Mouse (Mus musculus): ENCODE results near the gene Stard5. TPM values are rescaled to one million over a fixed set of nuclear protein-coding genes. Genes with fewer than 3 reads are reported as not detected.

Stard5 gene
- polyA plus RNA-seq, 1 experiment from 2014 or later, result 6.0 TPM

DNA sequence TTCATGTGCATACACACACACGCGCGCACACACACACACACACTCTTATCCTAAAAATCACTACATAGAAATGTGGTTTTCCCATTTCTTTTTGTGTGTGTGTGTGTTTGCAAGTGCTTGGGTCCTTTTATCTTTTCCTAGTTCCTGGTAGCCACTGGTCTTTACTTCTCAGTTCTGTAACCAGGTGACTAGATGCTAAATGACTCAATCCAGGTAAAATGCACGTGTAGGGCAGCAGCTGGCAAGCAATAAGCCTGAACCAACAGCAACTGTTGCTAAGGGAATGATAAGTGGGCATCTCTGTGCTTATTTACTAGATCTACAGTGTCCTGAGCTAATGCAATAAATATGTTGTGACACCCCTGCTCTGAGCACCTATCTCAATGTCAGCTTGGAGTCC is 4.4 kb upstream of the Stard5 start:
- Histone ChIP-seq H3K4me2 (ENCODE audit: low read length) (no peak overlapping the region), H3K4me1 (ENCODE audit: control insufficient read depth, insufficient read depth, low read length) (peaks cover 10% of the 10 kb centered on the region), H3K4me3 (ENCODE audit: low read depth, low read length) (no peak overlapping the region), H3K36me3 (ENCODE audit: control insufficient read depth, insufficient read depth, low read length) (no peaks in the 10 kb centered on the region), H3K9ac (ENCODE audit: low read depth, low read length) (no peak overlapping the region), H3K9me3 (replicated peaks; ENCODE audit: control insufficient read depth, low read length, poor library complexity, severe bottlenecking) (no peaks in the 10 kb centered on the region), H3K27me3 (ENCODE audit: control insufficient read depth, insufficient read depth, low read depth, low read length) (no peaks in the 10 kb centered on the region), H3K27ac (ENCODE audit: low read length) (no peak overlapping the region)
- ATAC-seq, result no peak
- 89% methylated on average over 4 of the region's 4 CpGs for WGBS

DNA sequence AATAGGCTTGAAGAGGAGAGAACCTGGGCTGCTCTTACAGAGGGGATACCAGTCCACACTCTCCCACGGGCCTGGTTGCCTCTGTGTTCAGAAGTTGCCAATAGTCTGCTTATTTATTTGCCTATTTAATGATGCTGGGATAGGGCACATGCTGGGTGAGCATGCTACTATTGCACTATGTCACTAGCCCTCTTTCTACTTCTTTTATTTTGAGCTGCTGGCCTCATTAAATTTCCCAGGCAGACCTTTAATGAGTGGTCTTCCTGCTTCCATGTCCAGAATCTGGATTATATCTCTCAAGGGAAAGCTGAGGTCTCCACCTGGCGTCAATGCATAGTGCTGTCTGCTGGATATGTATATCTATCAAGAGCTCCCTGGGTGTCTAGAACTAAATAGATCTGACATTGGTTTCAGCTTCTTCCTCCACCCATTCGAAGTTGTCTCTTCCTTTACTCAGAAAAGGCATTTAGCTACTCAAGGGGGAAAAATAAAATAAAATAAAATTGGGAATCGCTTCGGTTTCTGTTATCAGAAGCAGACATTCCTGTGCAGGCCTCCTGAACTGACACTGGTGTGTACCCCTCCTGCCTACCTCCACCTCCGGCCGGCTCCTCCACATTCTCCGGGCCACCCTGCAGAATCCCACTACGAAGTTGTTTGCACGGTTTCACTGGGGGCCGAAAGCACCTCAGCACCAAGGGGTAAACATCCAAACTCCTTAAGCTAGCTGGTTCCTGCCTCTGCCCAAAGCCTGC is 509 bp upstream of the Stard5 start:
- peak overlapping the region; percentile 65 for H3K9ac ChIP-seq (ENCODE audit: low read depth, low read length)
- WGBS, result 10% methylated on average over 11 of the region's 11 CpGs

DNA sequence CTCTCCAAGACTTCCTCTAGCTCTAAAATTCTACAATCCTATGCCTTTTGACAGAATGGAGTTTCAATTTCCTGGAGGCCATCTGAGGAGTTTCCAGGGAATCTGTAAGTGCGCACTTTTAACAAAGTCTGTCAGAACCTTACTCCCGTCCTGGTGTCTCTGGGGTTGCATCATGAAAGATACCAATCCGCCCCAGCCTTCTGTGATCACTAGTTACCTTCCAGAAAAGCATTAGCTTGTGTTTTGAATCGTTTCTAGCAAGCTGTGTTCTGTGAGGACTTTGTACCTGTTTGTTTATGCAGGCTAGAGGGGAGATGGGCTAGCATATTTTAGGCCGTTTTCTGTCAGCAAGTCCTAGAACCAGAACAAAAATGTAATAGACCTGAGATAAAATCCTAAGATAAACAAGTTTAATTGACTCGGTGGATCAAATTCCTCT is 942 bp downstream of the Stard5 start:
- WGBS, result 61% methylated on average over 6 of the region's 6 CpGs
- Histone ChIP-seq H3K27ac (ENCODE audit: low read length) (no peak overlapping the region), H3K4me1 (ENCODE audit: control insufficient read depth, insufficient read depth, low read length) (peaks cover 13% of the 10 kb centered on the region), H3K4me2 (ENCODE audit: low read length) (peak overlapping the region; percentile 86), H3K9me3 (replicated peaks; ENCODE audit: control insufficient read depth, low read length, poor library complexity, severe bottlenecking) (no peaks in the 10 kb centered on the region), H3K9ac (ENCODE audit: low read depth, low read length) (0 out of 2 replicates have a peak overlapping the region, but pooled peaks have one; percentile 10), H3K36me3 (ENCODE audit: control insufficient read depth, insufficient read depth, low read length) (no peaks in the 10 kb centered on the region), H3K4me3 (ENCODE audit: low read depth, low read length) (peak overlapping the region; percentile 57), H3K27me3 (ENCODE audit: control insufficient read depth, insufficient read depth, low read depth, low read length) (no peaks in the 10 kb centered on the region)
- no peak for ATAC-seq

More for the DNA sequence above, 509 bp upstream of the Stard5 start:
- ATAC-seq, result peak; percentile 82
- peak overlapping the region; percentile 67 for H3K27ac ChIP-seq (ENCODE audit: low read length)
- H3K27me3 ChIP-seq (ENCODE audit: control insufficient read depth, insufficient read depth, low read depth, low read length), result no peaks in the 10 kb centered on the region
- peaks cover 13% of the 10 kb centered on the region for H3K4me1 ChIP-seq (ENCODE audit: control insufficient read depth, insufficient read depth, low read length)
- H3K36me3 ChIP-seq (ENCODE audit: control insufficient read depth, insufficient read depth, low read length), result no peaks in the 10 kb centered on the region
- H3K4me2 ChIP-seq (ENCODE audit: low read length), result peak overlapping the region; percentile 86
- no peaks in the 10 kb centered on the region for H3K9me3 ChIP-seq (replicated peaks; ENCODE audit: control insufficient read depth, low read length, poor library complexity, severe bottlenecking)
- peak overlapping the region; percentile 57 for H3K4me3 ChIP-seq (ENCODE audit: low read depth, low read length)

DNA sequence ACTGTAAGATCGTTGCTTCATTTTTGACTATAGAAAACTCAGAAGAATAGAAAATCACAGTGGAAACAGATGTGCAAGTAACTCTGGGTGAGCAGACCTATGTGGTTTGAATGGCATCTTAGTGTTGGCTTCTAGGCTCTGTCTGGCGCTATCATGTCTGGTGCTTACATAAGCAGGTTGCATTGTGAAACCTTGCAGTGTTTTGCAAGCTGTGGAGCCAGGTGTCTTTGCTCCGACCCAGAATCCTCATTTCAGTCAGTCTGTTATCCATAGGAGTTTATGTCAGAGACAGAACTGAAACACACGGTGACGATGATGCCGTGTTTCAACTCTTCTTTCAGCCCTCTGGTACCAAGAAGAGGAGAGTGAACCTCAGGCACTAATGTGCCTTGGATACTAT is 2.1 kb downstream of the Stard5 start:
- Histone ChIP-seq H3K36me3 (ENCODE audit: control insufficient read depth, insufficient read depth, low read length) (no peaks in the 10 kb centered on the region), H3K9me3 (replicated peaks; ENCODE audit: control insufficient read depth, low read length, poor library complexity, severe bottlenecking) (no peaks in the 10 kb centered on the region), H3K4me1 (ENCODE audit: control insufficient read depth, insufficient read depth, low read length) (peaks cover 13% of the 10 kb centered on the region), H3K4me3 (ENCODE audit: low read depth, low read length) (no peak overlapping the region), H3K4me2 (ENCODE audit: low read length) (no peak overlapping the region), H3K9ac (ENCODE audit: low read depth, low read length) (no peak overlapping the region), H3K27me3 (ENCODE audit: control insufficient read depth, insufficient read depth, low read depth, low read length) (no peaks in the 10 kb centered on the region), H3K27ac (ENCODE audit: low read length) (no peak overlapping the region)
- WGBS, result 92% methylated on average over 6 of the region's 6 CpGs
- ATAC-seq, result no peak

DNA sequence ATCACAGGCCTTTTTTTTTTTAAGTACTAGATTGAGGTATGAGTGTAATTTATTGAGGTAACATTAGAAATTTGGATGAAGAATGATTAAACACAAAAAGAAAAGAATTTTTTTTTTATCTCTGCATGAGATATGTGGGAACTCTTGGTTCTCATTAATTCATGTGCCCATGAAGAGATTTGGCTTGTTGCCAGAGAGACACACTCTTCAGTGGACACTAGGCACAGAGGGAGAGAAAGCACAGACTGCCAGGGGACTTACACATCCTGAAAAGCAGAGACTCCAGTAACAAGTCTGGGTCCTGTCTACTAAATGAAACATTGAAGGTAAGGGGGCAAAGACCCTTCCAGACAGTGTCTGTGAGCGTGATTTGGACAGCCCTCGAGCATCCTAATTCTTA is 4.0 kb downstream of the Stard5 start:
- WGBS, result 85% methylated on average over 2 of the region's 2 CpGs
- H3K4me3 ChIP-seq (ENCODE audit: low read depth, low read length), result no peak overlapping the region

DNA sequence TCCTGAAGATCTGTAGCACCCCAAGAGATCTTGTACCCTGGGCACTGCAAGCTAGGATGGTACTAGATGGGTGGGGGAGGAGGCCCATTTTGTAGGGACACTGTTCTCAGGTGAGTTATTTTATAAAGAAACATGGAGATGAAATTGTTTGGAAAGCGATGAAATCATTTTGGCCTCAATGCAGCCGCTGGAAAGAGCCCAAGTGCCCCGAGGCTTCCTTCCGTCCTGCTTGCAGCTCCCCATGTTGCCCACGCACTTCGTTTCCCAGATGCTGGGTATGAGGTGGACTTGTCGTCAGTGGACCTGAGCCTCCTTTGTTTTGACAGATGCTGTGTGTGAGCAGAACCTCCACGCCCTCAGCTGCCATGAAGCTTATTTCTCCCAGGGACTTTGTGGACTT is 4.7 kb downstream of the Stard5 start:
- WGBS, result 88% methylated on average over 8 of the region's 8 CpGs
- H3K4me1 ChIP-seq (ENCODE audit: control insufficient read depth, insufficient read depth, low read length), result peaks cover 7% of the 10 kb centered on the region
- H3K36me3 ChIP-seq (ENCODE audit: control insufficient read depth, insufficient read depth, low read length), result peaks cover 2% of the 10 kb centered on the region; the same call in 1 of the 2 replicates
- H3K9me3 ChIP-seq (replicated peaks; ENCODE audit: control insufficient read depth, low read length, poor library complexity, severe bottlenecking), result no peaks in the 10 kb centered on the region
- H3K9ac ChIP-seq (ENCODE audit: low read depth, low read length), result no peak overlapping the region
- H3K4me3 ChIP-seq (ENCODE audit: low read depth, low read length), result no peak overlapping the region
- H3K4me2 ChIP-seq (ENCODE audit: low read length), result no peak overlapping the region
- H3K27ac ChIP-seq (ENCODE audit: low read length), result no peak overlapping the region
- no peaks in the 10 kb centered on the region for H3K27me3 ChIP-seq (ENCODE audit: control insufficient read depth, insufficient read depth, low read depth, low read length)
- ATAC-seq, result no peak

More for the DNA sequence above, 4.0 kb downstream of the Stard5 start:
- Histone ChIP-seq H3K4me2 (ENCODE audit: low read length) (no peak overlapping the region), H3K36me3 (ENCODE audit: control insufficient read depth, insufficient read depth, low read length) (peaks cover 2% of the 10 kb centered on the region; the same call in 1 of the 2 replicates), H3K9ac (ENCODE audit: low read depth, low read length) (no peak overlapping the region), H3K27ac (ENCODE audit: low read length) (no peak overlapping the region), H3K9me3 (replicated peaks; ENCODE audit: control insufficient read depth, low read length, poor library complexity, severe bottlenecking) (no peaks in the 10 kb centered on the region), H3K4me1 (ENCODE audit: control insufficient read depth, insufficient read depth, low read length) (peaks cover 13% of the 10 kb centered on the region), H3K27me3 (ENCODE audit: control insufficient read depth, insufficient read depth, low read depth, low read length) (no peaks in the 10 kb centered on the region)
- no peak for ATAC-seq

DNA sequence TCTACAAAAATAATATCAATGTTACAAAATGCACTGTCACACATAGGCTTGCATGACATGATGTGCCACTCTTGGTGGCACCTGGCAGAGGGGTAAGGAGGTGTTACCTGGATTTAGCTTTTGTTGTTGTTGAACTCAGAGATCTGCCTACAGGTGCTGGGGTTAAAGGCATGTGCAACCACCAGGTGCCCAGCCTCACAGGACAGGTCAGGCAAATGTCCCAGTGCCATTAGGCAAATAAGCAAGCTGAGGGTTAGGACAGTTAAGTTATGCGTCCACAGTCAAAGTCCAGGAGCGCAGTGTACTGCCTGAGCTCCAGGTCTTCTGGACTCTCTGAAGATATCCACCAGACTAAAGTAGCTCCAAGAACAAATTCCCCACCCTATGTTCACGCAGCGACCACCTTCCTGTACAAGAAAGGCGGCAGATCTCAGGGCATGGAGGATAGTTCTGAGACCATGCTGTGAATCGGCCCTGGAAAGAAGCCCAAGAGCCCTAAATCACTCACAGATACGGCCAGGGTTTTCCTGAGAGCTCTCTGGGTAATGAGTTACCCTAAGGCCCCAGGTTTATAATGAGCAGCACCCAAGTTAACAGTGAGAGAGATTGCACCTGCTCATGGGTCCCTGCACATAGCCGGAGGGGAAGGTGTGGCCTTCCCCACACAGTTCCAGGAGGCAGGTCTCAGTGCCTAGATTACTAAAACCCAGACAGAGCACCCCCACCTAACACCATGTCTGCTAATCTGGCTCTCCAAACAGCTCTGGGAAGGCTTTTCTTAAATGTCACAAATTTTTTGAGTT is 6.2 kb downstream of the Stard5 start:
- H3K4me1 ChIP-seq (ENCODE audit: control insufficient read depth, insufficient read depth, low read length), result no peaks in the 10 kb centered on the region
- H3K27me3 ChIP-seq (ENCODE audit: control insufficient read depth, insufficient read depth, low read depth, low read length), result no peaks in the 10 kb centered on the region
- 89% methylated on average over 8 of the region's 8 CpGs for WGBS
- H3K4me3 ChIP-seq (ENCODE audit: low read depth, low read length), result no peak overlapping the region
- H3K36me3 ChIP-seq (ENCODE audit: control insufficient read depth, insufficient read depth, low read length), result peaks cover 2% of the 10 kb centered on the region; the same call in 1 of the 2 replicates
- H3K9ac ChIP-seq (ENCODE audit: low read depth, low read length), result no peak overlapping the region
- no peak overlapping the region for H3K4me2 ChIP-seq (ENCODE audit: low read length)
- H3K9me3 ChIP-seq (replicated peaks; ENCODE audit: control insufficient read depth, low read length, poor library complexity, severe bottlenecking), result no peaks in the 10 kb centered on the region
- no peak for ATAC-seq
- no peak overlapping the region for H3K27ac ChIP-seq (ENCODE audit: low read length)

DNA sequence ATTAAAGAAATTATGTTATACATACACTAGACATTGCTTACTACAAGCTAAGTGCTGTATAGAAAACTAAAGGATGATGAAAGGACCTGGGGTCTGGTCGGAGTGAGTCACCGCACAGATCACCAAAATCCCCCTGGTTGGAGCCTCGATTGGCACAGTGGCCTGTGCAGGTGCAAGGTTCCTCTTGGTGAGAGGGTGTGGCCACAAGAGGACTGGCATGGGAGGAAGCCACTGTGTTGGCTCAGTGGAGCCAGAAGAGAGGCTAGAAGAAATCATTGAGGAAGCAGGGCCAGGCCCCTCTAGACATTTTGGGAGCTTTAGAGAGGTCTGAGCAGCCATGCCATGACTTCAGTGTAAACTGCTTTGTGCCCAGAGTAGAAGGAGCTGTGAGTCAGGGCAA is 7.3 kb downstream of the Stard5 start:
- 84% methylated on average over 3 of the region's 3 CpGs for WGBS
- Histone ChIP-seq H3K4me1 (ENCODE audit: control insufficient read depth, insufficient read depth, low read length) (no peaks in the 10 kb centered on the region), H3K4me3 (ENCODE audit: low read depth, low read length) (no peak overlapping the region), H3K36me3 (ENCODE audit: control insufficient read depth, insufficient read depth, low read length) (peaks cover 2% of the 10 kb centered on the region; the same call in 1 of the 2 replicates), H3K9ac (ENCODE audit: low read depth, low read length) (no peak overlapping the region), H3K27me3 (ENCODE audit: control insufficient read depth, insufficient read depth, low read depth, low read length) (no peaks in the 10 kb centered on the region), H3K27ac (ENCODE audit: low read length) (no peak overlapping the region), H3K4me2 (ENCODE audit: low read length) (no peak overlapping the region), H3K9me3 (replicated peaks; ENCODE audit: control insufficient read depth, low read length, poor library complexity, severe bottlenecking) (no peaks in the 10 kb centered on the region)
- ATAC-seq, result no peak

DNA sequence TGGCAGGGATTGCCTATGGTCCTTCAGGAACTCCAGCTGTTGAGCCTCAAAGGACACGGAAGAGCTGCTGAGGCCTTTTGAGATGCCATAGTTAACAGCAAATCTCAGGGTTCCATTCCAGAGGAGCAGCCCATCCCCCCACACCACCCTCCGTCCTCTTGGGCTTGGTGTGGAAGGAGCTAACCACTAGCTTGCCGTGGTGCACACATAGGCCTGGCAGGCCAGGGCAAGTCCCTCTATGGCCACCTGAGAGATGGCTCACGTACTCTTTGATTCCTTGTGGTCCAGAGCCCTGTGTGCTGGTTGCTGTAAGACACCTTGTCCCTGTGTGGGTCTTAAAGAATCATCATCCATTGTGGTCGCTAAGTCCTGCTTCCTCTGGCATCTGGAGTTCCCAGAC is 8.8 kb downstream of the Stard5 start:
- H3K9me3 ChIP-seq (replicated peaks; ENCODE audit: control insufficient read depth, low read length, poor library complexity, severe bottlenecking), result no peaks in the 10 kb centered on the region
- no peak overlapping the region for H3K27ac ChIP-seq (ENCODE audit: low read length)
- 97% methylated on average over 5 of the region's 5 CpGs for WGBS
- H3K4me3 ChIP-seq (ENCODE audit: low read depth, low read length), result no peak overlapping the region
- H3K36me3 ChIP-seq (ENCODE audit: control insufficient read depth, insufficient read depth, low read length), result peaks cover 2% of the 10 kb centered on the region; the same call in 1 of the 2 replicates
- no peak overlapping the region for H3K9ac ChIP-seq (ENCODE audit: low read depth, low read length)
- no peak for ATAC-seq
- H3K4me2 ChIP-seq (ENCODE audit: low read length), result no peak overlapping the region
- no peaks in the 10 kb centered on the region for H3K4me1 ChIP-seq (ENCODE audit: control insufficient read depth, insufficient read depth, low read length)
- no peaks in the 10 kb centered on the region for H3K27me3 ChIP-seq (ENCODE audit: control insufficient read depth, insufficient read depth, low read depth, low read length)
